Mouse (Mus musculus) cerebellum, adult 9-10 months (tissue): Measurements from ENCODE around the gene Suds3.

Experiments
- DNase-seq: peaks from one replicate; pipeline ENCODE4 v3.0.0; 2022

The Suds3 gene

DNA sequence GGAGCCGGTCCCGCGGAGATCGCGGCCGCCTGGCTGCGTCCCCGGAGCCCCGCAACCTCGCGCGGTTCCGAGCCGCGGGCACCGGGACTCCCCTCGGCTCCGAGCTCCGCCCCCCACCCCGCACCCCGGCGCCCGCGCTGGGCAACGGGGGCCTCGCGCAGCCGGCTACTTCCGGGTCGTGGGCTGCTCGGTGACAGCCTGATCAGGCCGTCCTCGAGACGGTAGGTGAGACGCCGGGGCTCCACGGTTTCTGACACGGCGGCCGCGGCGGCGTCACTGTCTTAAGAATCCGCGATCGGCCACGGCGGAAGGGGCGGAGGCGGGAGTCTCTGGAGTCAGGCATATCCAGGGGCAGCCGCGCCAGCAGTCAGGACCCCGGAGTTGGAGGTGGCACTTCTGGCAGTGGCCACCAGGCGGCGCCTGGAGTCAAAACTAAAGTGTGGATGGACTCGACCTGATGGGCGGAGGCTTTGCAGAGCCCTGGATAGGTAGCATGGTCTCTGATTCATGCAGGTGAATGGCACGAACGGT is at the start of gene Suds3:
Suds3 (minus strand) TSS at position 278 of the 531 bp plus-strand sequence.
- DNase-seq, result peak; percentile 99

- DNase-seq, result no peak
These were observed 49.0 kb upstream of the Suds3 start for GRCm38 (mm10) chr5:117164923-117165322.

GRCm38 (mm10) chr5:117164516-117164915 is 48.6 kb upstream of the Suds3 start:
- peak; percentile 64 for DNase-seq

DNA sequence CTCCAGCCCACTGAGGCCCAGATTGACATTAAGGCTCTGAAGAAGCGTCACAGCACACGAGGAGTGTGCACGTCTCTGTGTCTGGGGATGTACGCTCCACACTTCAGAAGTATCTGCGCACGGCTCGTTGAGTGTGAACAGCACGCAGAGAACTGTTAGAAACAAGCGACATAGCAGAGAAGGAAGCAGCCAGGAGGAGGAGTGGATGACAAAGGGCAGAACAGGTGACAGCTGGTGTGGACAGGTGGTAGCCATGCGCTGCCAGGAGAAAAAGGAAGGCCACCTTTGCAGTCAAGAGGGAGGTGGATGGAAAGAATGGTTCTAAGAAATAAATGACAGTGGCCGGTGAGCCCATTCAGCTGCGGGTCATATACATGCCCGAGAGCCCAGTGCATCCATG is 47.9 kb upstream of the Suds3 start:
- DNase-seq, result peak; percentile 97

DNA sequence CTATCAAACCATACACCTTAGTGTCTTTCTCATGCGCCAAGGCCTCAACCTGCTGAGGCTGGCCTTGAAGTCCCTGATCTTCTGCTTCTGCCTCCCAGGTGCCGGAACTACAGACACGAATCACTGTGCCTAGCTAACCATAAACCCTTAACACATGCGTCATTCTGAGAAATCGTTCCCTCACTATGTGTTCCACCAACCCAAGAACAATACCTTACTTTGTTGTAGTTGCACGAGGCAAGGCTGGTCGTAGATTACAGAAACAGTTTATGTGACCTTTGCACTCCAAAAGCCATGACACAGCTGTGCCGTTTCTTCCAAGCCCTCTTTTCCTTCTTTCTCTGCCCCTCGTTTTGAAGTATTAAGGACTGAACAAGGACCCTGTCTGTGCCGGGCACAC is 44.6 kb upstream of the Suds3 start:
- DNase-seq, result no peak

- DNase-seq, result no peak
These were observed 43.9 kb upstream of the Suds3 start for GRCm38 (mm10) chr5:117159805-117160291.

DNA sequence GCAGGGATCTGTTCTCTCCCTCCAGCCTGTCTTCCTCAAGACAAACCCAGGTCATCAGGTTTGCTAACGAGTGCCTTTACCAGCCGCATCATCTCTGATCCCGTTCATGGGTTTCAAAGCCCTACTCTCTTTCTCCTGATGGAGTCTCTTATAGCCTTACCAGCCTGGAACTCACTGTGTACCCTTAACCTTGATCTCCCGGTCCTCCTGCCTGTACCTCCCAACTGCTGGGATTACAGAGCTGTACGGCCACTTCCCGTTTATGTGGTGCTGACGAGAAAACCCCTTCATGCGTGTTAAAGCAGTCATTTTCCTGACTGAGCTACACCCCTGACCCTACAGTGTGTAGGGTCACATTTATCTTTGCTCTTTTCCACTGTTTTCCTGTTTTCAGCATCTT is 43.4 kb upstream of the Suds3 start:
- DNase-seq, result no peak

- DNase-seq, result no peak
These were observed 42.6 kb upstream of the Suds3 start for GRCm38 (mm10) chr5:117158335-117159018.

- peak; percentile 55 for DNase-seq
These were observed 37.7 kb upstream of the Suds3 start for GRCm38 (mm10) chr5:117153527-117154091.

DNA sequence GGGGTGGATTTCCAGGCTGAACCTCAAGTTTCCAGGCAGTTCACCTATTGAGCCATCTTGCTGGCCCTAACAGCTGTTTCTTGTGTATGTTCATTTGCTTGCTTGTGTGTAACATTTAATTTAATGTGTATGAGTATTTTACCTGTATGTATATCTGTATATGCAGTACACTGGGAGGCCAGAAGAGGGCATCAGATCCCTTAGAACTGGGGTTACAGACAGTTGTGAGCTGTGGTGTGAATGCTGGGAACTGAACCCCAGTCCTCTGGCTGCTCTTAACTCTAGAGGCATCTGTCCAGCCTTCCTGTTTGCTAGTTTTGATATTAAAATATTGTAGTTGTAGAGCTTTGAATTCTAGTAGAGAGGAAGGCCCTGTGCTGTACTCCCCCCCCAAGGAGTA is 37.0 kb upstream of the Suds3 start:
- no peak for DNase-seq

DNA sequence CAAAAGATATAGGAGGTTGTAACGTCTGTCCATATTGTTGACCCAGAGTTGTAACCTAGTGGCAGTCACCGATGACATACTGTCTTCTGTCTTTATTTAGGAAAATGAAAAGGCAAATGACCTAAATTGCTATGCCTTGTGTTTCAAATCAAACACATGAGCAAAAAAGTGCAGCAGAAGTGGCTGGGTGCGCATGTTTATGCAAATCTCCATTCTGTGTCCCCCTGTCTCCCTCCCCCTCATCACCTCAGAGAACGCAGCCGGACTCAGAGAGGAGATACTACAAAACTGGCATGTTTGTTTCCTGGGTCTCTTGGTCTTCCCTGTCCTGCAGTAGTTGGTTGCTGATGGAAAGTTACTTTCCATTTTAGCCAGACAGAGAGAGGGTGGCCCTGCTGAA is 34.2 kb upstream of the Suds3 start:
- no peak for DNase-seq

DNA sequence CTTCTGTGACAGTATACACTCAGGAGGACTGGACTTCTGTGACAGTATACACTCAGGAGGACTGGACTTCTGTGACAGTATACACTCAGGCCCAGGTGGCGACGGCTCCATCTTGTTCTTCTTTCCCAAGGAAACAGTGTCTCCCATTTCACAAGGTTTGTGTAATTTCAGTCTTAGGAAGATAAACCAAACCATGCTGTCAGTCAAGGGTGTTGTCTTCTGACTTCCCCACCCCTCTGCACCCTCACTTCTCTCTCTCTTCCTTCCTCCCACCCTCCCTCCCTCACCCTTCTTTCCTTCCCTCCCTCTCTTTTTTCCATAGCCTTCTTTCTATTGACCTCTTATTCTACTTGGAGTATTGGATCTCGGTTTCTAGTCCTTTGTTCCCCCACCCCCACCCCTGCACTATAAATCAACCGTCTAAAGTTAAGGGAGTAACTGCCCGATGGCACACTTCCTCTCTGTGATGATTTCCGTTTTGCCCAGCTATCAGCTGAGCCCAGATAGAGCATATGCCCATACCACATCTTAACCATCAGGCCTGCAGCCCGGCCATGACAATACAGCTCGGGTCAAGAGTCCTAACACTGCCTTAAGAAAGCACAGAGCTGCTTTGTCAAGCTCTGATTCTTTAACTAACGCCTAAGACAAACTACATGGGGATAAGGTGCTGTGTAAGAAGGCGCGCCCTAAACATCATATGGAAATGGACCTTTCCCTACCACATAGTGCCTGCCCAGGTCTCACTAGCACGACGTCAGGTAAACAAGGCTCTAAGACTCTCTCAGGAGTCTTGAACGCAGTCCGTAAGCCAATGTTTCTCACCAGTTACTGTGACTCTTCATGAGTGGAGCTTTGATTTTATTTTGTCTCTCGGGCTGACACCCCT is 33.4 kb upstream of the Suds3 start:
- DNase-seq, result no peak

GRCm38 (mm10) chr5:117147187-117148095 is 31.5 kb upstream of the Suds3 start:
- peak; percentile 65 for DNase-seq

DNA sequence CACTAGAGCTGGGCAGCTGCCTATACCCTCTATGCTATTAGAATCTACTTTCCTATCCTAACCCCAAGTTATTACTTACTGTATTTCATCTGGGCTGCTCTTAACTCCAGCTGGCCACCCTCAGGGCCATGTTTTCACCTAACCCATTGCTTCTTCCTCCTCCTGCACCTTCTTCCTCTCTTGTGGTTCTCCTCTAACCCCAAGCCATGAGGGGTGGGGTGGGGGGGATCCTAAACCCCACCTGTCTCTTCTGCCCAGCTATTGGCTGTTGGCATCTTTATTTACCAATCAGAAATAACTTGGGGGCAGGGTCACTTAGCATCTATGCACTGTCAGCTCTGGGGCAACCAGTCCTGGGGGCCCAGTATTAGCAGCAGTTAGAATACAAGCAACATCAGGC is 30.3 kb upstream of the Suds3 start:
- no peak for DNase-seq

DNA sequence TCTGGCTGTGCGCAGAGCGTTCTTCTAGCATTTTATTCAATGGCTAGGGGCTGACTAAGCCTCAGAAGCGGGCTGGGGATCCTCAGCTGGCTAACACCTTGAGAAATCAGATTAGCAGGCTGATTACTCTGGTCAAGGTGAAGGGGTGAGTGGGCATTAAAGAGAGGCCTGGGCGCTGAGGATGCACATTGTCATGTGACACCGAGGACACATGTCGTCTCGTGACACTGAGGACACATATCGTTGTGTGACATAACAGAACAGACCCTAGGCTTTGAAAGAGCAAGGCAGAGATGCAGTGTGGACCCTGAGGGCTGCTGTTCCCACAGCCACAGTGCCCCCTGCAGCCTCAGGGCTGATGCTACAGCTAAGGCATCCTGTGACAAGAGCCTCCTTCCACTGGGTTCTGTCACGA is 27.8 kb upstream of the Suds3 start:
- DNase-seq, result no peak

DNA sequence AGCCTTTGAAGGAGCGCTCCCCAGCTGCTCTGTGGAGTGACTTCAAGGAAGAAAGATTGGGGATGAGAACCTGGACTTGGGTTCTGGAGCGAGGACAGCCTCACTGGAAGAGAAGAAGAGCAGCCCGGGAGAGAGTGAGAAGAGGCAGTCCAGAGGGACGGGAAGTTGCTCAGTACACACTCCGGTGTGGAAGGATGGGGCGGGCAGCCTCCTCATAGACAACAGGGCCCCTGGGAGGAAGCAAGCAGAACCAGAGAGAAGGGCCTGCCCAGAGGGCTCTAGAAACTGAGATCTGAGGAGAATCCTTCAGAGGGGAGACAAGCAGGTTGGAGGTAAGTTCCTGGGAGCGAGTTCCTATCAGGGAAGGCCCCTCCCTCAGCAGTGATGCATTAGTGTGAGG is 24.5 kb upstream of the Suds3 start:
- DNase-seq, result no peak

- DNase-seq, result no peak
These were observed 23.9 kb upstream of the Suds3 start for GRCm38 (mm10) chr5:117139822-117140221.

- DNase-seq, result no peak
These were observed 22.5 kb upstream of the Suds3 start for GRCm38 (mm10) chr5:117138295-117138988.

DNA sequence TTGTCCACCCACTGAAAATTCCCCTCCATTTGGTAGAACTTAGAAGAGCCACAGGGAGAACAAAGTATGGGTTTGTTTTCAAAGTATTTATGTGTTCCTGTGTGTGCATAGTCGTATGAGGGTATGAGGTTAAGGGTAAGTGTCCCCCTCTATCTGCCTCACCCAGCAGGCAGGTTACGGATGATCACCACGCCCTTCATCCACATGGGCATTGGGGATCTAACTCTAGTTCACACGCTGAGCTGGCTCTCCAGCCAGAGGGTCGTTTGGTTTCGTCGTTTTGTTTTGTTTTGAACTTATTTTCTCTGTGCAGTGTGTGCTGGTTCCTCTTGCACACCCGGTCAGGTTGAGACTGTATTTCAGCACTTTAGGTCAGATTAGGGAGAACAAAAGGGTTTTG is 21.7 kb upstream of the Suds3 start:
- DNase-seq, result no peak

- DNase-seq, result no peak
These were observed 21.1 kb upstream of the Suds3 start for GRCm38 (mm10) chr5:117137011-117137410.

- no peak for DNase-seq
These were observed 20.7 kb upstream of the Suds3 start for GRCm38 (mm10) chr5:117136570-117136969.

- no peak for DNase-seq
These were observed 20.0 kb upstream of the Suds3 start for GRCm38 (mm10) chr5:117135869-117136268.
